Mouse (Mus musculus) mouse trophoblast stem cell (cell line): ENCODE results near the gene Ldlrad3.

Experiments used
- in situ Hi-C, 2 experiments: fragments of 300-500 bp; cut with MseI, MboI; formaldehyde crosslinking; loops; 2 replicates in 1 of 2; 3 replicates in 1 of 2; pipeline ENCODE4 v1.15.1; 2025

Gene Ldlrad3

GRCm38 (mm10) chr2:101967152-101967551 lies 219.0 kb downstream of the Ldlrad3 start:
- in situ Hi-C loops, result no loop called here

GRCm38 (mm10) chr2:101966017-101966416 lies 220.2 kb downstream of the Ldlrad3 start:
- in situ Hi-C loops, result no loop called here

GRCm38 (mm10) chr2:101965515-101965914 lies 220.7 kb downstream of the Ldlrad3 start:
- in situ Hi-C loops, result no loop called here

GRCm38 (mm10) chr2:101963367-101963766 lies 222.8 kb downstream of the Ldlrad3 start:
- in situ Hi-C loops, result no loop called here

- in situ Hi-C loops, result no loop called here
Observed at GRCm38 (mm10) chr2:101962349-101962748, 223.8 kb downstream of the Ldlrad3 start.

GRCm38 (mm10) chr2:101961391-101961790 lies 224.8 kb downstream of the Ldlrad3 start:
- in situ Hi-C loops, result no loop called here

GRCm38 (mm10) chr2:101960658-101961057 lies 225.5 kb downstream of the Ldlrad3 start:
- in situ Hi-C loops, result no loop called here

DNA sequence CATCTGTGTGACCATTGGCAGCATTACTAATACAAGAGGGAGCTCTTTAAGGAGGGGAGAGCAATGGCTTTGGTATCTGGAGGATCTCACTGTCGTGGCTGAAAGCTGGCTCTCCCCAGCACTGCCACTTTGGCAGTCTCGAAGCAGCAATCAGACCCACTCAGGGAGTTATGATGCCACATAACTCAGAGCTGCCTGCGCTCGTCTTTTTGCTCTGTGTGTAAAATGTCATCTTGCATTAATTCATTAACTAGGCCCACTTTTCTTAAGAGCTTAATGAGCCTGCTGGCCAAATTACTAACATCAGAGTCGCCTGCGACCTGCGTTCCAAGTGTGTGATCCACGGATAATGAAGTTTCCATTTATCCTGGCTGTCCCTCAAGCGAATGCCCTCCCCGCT lies 230.1 kb downstream of the Ldlrad3 start:
- in situ Hi-C loops, result no loop called here

DNA sequence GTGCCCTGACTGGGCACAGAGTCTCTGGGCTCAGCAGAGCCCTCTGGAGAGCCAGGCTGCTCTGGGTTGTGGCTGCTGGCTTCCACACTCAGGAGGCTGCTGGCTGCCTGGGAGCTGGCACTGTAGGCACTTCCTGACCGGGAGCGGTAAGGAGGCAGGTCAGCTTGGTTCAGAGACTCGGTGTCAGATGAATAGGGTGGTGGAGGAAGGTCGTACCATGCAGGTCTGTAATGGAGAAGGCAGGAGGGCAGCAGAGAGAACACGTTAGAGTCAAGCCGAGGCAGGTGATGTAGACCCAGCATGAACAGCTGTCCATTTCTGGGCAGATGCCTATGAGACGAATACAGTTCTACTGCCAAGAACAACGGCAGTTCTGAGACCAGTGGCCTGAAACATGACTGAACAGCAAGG lies 233.2 kb downstream of the Ldlrad3 start:
- in situ Hi-C loops, result no loop called here

- in situ Hi-C loops, result no loop called here
Observed at GRCm38 (mm10) chr2:101950716-101951520, 235.3 kb downstream of the Ldlrad3 start.

GRCm38 (mm10) chr2:101935006-101935405 lies 251.2 kb downstream of the Ldlrad3 start:
- in situ Hi-C loops, result no loop called here

GRCm38 (mm10) chr2:101933301-101933700 lies 252.9 kb downstream of the Ldlrad3 start:
- in situ Hi-C loops, result no loop called here

DNA sequence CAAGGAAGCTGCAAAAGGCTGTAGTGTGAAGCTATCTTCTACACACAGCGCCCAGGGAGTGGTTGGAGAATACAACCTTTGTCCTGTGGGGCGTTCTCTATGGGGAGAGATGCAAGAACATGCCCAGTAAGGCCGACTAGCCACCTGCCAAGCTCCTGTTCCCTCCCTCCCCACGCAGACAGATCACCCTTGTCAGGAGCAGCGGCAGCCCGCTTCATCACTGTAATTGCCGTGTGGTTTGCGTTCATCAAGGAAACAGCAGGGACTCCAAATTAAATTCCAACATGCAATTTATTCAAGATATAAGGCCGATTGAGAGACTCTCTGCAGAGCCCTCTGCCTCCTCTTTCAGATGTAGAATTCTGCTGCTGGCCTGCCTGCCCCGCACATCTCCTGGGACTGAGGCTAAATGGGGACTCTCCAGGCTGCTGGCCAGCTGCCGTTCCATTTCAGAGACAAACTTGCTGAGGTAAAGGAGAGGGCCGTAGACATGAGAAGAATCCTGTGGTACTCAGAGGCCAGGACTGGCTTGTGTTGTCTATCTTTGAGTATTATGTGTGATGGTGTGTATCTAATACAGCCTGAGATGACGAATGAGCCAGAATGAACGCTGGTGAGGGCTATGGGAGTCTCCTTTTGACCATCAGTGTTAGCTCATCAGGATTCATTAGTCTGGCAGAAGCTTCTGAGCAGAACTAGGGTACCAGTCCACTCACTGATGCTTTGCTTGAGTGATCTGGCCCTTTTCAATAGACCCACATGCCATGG lies 253.8 kb downstream of the Ldlrad3 start:
- in situ Hi-C loops, result no loop called here

DNA sequence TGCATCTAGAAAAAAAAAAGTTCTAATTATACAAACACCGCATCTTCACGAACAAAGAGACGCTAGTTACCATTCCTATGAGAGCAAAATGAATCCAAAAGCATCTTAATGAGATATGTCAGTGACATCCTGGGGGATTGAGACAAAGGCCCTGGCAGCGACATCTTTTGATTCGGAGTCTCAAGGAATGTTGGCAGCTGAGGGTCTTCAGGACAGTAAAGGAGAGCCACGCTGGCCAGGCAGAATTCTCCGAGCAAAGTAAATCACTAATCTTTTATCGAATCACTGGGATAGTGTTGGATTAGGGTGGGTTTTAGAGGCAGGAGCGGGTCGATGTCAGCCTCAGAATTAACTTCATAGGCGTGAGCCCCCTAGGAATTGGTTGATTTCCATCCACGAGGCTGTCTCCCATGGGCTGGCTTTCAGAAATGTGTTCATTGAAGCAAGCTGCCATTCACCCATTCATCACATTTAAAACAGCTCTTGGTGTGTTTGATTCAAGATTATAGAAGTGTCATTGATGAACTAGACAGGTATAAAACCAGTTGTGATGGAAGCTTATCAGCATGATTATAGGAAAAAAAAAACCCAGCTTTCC lies 260.5 kb downstream of the Ldlrad3 start:
- in situ Hi-C loops, result no loop called here

GRCm38 (mm10) chr2:101925183-101925582 lies 261.0 kb downstream of the Ldlrad3 start:
- in situ Hi-C loops, result no loop called here

DNA sequence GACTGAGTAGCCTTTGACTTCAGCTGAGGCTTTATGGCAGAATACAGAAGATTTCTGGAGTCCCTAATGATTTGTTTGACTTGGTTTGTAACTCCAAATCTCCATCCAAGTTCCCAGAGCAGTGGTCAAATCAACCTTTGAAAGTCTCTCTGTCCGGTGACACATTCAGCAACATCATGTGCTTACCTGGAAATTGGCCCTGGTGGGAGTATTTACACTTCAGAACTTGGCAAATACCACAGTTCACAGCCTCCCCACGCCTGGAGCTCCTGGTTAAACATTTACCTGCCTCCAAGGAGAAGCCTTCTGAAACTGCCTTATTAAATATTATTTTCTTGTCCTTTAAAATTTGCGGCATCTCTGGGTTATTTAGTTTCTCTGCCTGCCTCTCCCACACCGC lies 263.0 kb downstream of the Ldlrad3 start:
- in situ Hi-C loops, result no loop called here

GRCm38 (mm10) chr2:101922302-101922701 lies 263.9 kb downstream of the Ldlrad3 start:
- in situ Hi-C loops, result no loop called here

DNA sequence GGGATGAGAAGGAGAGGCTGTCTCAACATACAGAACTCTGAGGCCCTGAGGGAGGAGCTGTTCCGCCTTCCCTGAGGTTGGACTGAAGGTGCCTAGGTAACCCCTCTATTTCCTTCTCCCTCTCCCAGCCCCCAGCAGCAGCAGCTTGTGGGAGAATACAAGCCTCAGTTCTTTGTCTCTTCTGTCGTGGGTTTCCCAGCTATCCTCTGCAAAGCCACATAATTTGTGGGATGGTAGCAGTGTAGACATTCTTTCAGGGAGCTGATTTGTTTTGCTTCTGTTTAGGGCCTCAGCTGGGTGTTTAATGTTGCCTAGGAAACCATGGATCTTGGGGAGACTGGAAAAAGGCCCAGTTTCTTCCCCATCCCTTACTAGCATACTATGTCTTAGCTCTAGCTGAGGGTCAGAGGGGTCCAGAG lies 266.0 kb downstream of the Ldlrad3 start:
- in situ Hi-C loops, result no loop called here

DNA sequence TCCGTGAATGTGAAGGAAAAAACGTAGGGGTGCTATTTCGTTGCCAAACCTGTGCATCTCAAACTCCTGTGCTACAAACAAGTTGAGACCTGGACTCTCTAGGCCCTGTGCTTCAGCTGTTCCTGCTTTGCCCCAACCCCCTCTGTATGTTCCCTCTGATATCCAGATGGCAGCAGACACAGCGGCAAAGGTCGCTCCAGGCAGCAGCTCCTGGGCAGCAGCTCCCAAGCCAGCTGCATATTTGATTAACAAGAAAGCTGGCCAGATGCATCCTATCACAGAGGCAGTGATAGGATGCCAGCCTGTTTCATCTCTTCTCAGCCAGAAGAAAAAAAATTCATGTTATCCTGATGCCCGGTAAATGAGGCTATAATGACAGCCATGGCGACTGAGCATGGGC lies 267.7 kb downstream of the Ldlrad3 start:
- in situ Hi-C loops, result no loop called here

- in situ Hi-C loops, result no loop called here
Observed at GRCm38 (mm10) chr2:101909326-101910080, 276.7 kb downstream of the Ldlrad3 start.

DNA sequence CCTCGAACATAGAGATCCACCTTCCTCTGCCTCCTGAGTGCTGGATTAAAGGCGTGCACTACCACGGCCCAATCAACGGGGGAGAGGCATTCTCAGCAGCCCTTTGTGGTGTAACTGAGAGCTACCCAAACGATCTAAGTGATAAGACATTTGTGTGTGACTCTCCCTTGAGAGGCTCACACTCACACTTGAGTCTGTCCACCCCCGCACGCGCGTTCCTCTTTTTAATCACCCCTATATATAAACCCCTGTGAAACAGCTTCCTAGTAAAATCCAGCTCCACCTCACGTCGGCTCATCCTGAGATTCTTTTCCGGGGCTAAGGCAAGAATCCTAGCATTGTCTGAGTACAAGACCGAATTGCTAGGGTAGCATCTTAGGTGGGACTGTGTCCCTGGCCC lies 277.4 kb downstream of the Ldlrad3 start:
- in situ Hi-C loops, result no loop called here
